In the genomic region with DNA sequence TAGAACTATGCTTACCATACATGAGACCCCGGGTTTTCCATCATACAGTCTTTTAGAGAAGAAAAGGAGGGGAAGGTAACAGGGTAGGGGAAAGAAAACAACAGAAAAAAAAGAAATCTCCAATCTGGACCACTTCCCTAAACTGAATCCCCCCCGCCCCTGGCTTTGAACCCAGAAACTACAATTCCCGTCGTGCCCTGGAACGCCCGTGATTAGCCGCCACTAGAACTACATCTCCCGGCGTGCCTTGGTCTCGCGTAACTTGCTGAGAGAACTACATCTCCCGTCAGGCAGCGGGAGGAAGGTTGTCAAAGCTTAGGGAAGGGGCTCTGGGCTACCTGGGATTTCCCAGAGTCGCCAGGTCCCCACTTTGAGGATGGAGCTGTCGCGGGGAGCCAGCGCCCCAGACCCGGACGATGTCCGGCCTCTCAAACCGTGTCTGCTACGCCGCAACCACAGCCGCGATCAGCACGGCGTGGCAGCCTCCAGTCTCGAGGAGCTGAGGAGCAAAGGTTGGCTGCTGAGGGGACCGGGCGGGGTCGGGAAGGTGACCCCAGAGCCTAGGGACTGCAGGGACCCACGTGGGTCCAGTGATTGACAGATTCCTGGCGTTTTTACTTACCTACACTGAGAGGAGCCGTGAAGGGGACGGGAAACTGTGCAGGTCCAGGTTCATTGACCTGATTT, we compare ENCODE assay signal across 8 mouse cellular contexts. TPM values are rescaled to one million over a fixed set of nuclear protein-coding genes. Genes with fewer than 3 reads are reported as not detected.
DNase-seq lines count a peak whose midpoint lies in the region; ATAC-seq and TF ChIP-seq lines count a peak whose summit lies in the region.

A gene (plus strand): TSS at position 272 of the 687 bp plus-strand sequence.

- no peaks in the 10 kb centered on the region for H3K27me3 ChIP-seq in hindbrain, embryonic 10.5 days (ENCODE audit: insufficient read depth, poor library complexity, severe bottlenecking)
- H3K27me3 ChIP-seq in lung, postnatal 0 days (replicated peaks; ENCODE audit: insufficient read depth, low read length) = no peaks in the 10 kb centered on the region

- peak within 1 kb of the TSS; percentile 80 for H3K9ac ChIP-seq in lung, postnatal 0 days (replicated peaks; ENCODE audit: low read depth)

- peak; percentile 77 for DNase-seq in MEL-GATA-1-ER (ENCODE audit: extremely low read depth, low read depth)
- peak; percentile 89 for DNase-seq in cerebellum, adult 8-10 months
- peak; percentile 87 for DNase-seq in hindbrain, embryonic 10.5 days (ENCODE audit: low spot score)
- DNase-seq in layer of hippocampus, adult 9-11 months = peak; percentile 94
- peak; percentile 92 for DNase-seq in lung, postnatal 0 days (ENCODE audit: low spot score)
- peak; percentile 86 for DNase-seq in ovary, postnatal 14 days (ENCODE audit: low spot score)
- peak; percentile 94 for DNase-seq in thymus, postnatal 14 days

- WGBS in hindbrain, embryonic 10.5 days = 1% methylated on average over 35 of the region's 35 CpGs
- under 1% methylated on average over 35 of the region's 35 CpGs for WGBS in lung, postnatal 0 days

- ATAC-seq in frontal cortex, adult (ENCODE audit: low TSS enrichment) = peak; percentile 95
- peak; percentile 87 for ATAC-seq in lung, postnatal 0 days

- peak within 1 kb of the TSS; percentile 85 for H3K4me3 ChIP-seq in hindbrain, embryonic 10.5 days
- peak within 1 kb of the TSS; percentile 84 for H3K4me3 ChIP-seq in lung, postnatal 0 days (ENCODE audit: low read depth, low read length)

- peaks cover 25% of the 10 kb centered on the region for H3K36me3 ChIP-seq in hindbrain, embryonic 10.5 days
- H3K36me3 ChIP-seq in lung, postnatal 0 days (ENCODE audit: insufficient read depth, low read length) = no peaks in the 10 kb centered on the region

- H3K9me3 ChIP-seq in hindbrain, embryonic 10.5 days = no peaks in the 10 kb centered on the region
- H3K9me3 ChIP-seq in lung, postnatal 0 days (ENCODE audit: low read length) = no peaks in the 10 kb centered on the region

- peak within 1 kb of the TSS; percentile 85 for H3K4me2 ChIP-seq in lung, postnatal 0 days (replicated peaks; ENCODE audit: low read depth, low read length)

- 0 out of 2 replicates have a peak, but pooled peaks have one; percentile 14 for TF ChIP-seq EP300 in lung, postnatal 0 days (IDR thresholded peaks at IDR 0.05)

- H3K27ac ChIP-seq in hindbrain, embryonic 10.5 days = peak within 1 kb of the TSS; percentile 85
- no peak within 1 kb of the TSS for H3K27ac ChIP-seq in lung, postnatal 0 days (ENCODE audit: low read length)

- TF ChIP-seq CTCF in lung, postnatal 0 days (IDR thresholded peaks at IDR 0.05) = no peak; the same call in 1 of the 2 replicates

- H3K4me1 ChIP-seq in hindbrain, embryonic 10.5 days (replicated peaks) = peaks cover 20% of the 10 kb centered on the region
- peaks cover 11% of the 10 kb centered on the region for H3K4me1 ChIP-seq in lung, postnatal 0 days (ENCODE audit: insufficient read depth, low read depth, low read length)

RNA-seq across cellular contexts. Expression of the gene that starts here (rescaled TPM):
- polyA plus RNA-seq in hindbrain, embryonic 10.5 days (2016; fragmentation: Nextera tagmentation; extraction: Ambion mirVana) = 33.1 and 36.3 TPM in 2 replicates
- polyA plus RNA-seq in lung, postnatal 0 days (2015; fragmentation: Nextera tagmentation; extraction: Ambion mirVana) = 21.5 and 22.8 TPM in 2 replicates
